Mouse (Mus musculus) heart, embryonic 12.5 days (tissue): Measurements from ENCODE around the gene Bcdin3d. TPM values are rescaled to one million over a fixed set of nuclear protein-coding genes. Genes with fewer than 3 reads are reported as not detected.

ENCODE experiments used
- ATAC-seq: fragments of 200-750 bp; cut with Nextera tagmentation; 2 replicates; pipeline ENCODE4 v1.8.0; 2017; ENCODE audit warnings: moderate TSS enrichment, moderate library complexity; ENCODE audit not compliant: insufficient number of reproducible peaks, low FRiP score
- H3K27ac ChIP-seq: fragments of 300-500 bp; sonication (generic); 2 replicates; pipeline ENCODE4 v1.5.1; 2016; ENCODE audit warnings: mild to moderate bottlenecking, moderate library complexity; ENCODE audit not compliant: poor library complexity, severe bottlenecking
- H3K27me3 ChIP-seq: fragments of 300-500 bp; sonication (generic); replicated peaks from 2 replicates; pipeline ENCODE4 v1.6.1; 2016; ENCODE audit warnings: mild to moderate bottlenecking, moderate library complexity
- H3K36me3 ChIP-seq: fragments of 300-500 bp; sonication (generic); 2 replicates; pipeline ENCODE4 v1.6.1; 2016; ENCODE audit warnings: mild to moderate bottlenecking, moderate library complexity
- H3K4me1 ChIP-seq: fragments of 300-500 bp; sonication (generic); replicated peaks from 2 replicates; pipeline ENCODE4 v1.6.1; 2016; ENCODE audit warnings: mild to moderate bottlenecking
- H3K4me2 ChIP-seq: fragments of 300-500 bp; sonication (generic); 2 replicates; pipeline ENCODE4 v1.6.1; 2016; ENCODE audit warnings: mild to moderate bottlenecking, moderate library complexity
- H3K4me3 ChIP-seq: fragments of 300-500 bp; sonication (generic); 2 replicates; pipeline ENCODE4 v1.5.1; 2016; ENCODE audit warnings: mild to moderate bottlenecking
- H3K9ac ChIP-seq: fragments of 300-500 bp; sonication (generic); 2 replicates; pipeline ENCODE4 v1.6.1; 2016; ENCODE audit warnings: mild to moderate bottlenecking, moderate library complexity
- H3K9me3 ChIP-seq: fragments of 300-500 bp; sonication (generic); replicated peaks from 2 replicates; pipeline ENCODE4 v1.6.1; 2016; ENCODE audit warnings: mild to moderate bottlenecking, moderate library complexity
- WGBS: fragments of 180-500 bp; shearing (Covaris S2); methylation state at CpG from one replicate; pipeline ENCODE4 v1.1.7; 2016; 5-methylcytosine and 5-hydroxymethylcytosine counted together
- polyA plus RNA-seq: library from polyadenylated mRNA; unstranded; fragments of >200 nt; fragmentation: Nextera tagmentation; extraction: Ambion mirVana; gene quantifications from 2 replicates; pipeline ENCODE4 v1.2.1, GENCODE M21; 2016

The Bcdin3d gene
- polyA plus RNA-seq, 1 experiment from 2014 or later, result 12.2 TPM

- H3K4me1 ChIP-seq, result peaks cover 18% of the 10 kb centered on the region
- no peak for ATAC-seq
- H3K27ac ChIP-seq, result no peak overlapping the region
- WGBS, result 85% methylated on average over 7 of the region's 7 CpGs
- no peak overlapping the region for H3K9ac ChIP-seq
- H3K4me3 ChIP-seq, result no peak overlapping the region
- H3K4me2 ChIP-seq, result no peak overlapping the region
- no peaks in the 10 kb centered on the region for H3K9me3 ChIP-seq
- no peaks in the 10 kb centered on the region for H3K27me3 ChIP-seq
- peaks cover 11% of the 10 kb centered on the region; the same call in 1 of the 2 replicates for H3K36me3 ChIP-seq
These were observed 1.6 kb downstream of the Bcdin3d start for GRCm38 (mm10) chr15:99472972-99473371.

GRCm38 (mm10) chr15:99471677-99472063 is 2.9 kb downstream of the Bcdin3d start:
- H3K27me3 ChIP-seq, result no peaks in the 10 kb centered on the region
- 75% methylated on average over 14 of the region's 14 CpGs for WGBS
- no peak overlapping the region for H3K4me2 ChIP-seq
- no peak overlapping the region for H3K27ac ChIP-seq
- peaks cover 11% of the 10 kb centered on the region; the same call in 1 of the 2 replicates for H3K36me3 ChIP-seq
- no peaks in the 10 kb centered on the region for H3K9me3 ChIP-seq
- no peak for ATAC-seq
- no peak overlapping the region for H3K4me3 ChIP-seq
- peaks cover 24% of the 10 kb centered on the region for H3K4me1 ChIP-seq
- no peak overlapping the region for H3K9ac ChIP-seq

GRCm38 (mm10) chr15:99470971-99471676 is 3.4 kb downstream of the Bcdin3d start:
- Histone ChIP-seq H3K27me3 (no peaks in the 10 kb centered on the region), H3K36me3 (peaks cover 11% of the 10 kb centered on the region; the same call in 1 of the 2 replicates), H3K27ac (no peak overlapping the region), H3K9me3 (no peaks in the 10 kb centered on the region), H3K9ac (no peak overlapping the region), H3K4me3 (no peak overlapping the region), H3K4me2 (peak overlapping the region; percentile 11; the same call in 1 of the 2 replicates), H3K4me1 (peaks cover 24% of the 10 kb centered on the region)
- WGBS, result 56% methylated on average over 17 of the region's 17 CpGs
- ATAC-seq, result no peak

GRCm38 (mm10) chr15:99470224-99470761 is 4.2 kb downstream of the Bcdin3d start:
- H3K4me2 ChIP-seq, result no peak overlapping the region
- peaks cover 24% of the 10 kb centered on the region for H3K4me1 ChIP-seq
- no peaks in the 10 kb centered on the region for H3K27me3 ChIP-seq
- no peak for ATAC-seq
- no peaks in the 10 kb centered on the region for H3K9me3 ChIP-seq
- 82% methylated on average over 31 of the region's 31 CpGs for WGBS
- no peak overlapping the region for H3K9ac ChIP-seq
- H3K27ac ChIP-seq, result no peak overlapping the region
- H3K4me3 ChIP-seq, result no peak overlapping the region
- H3K36me3 ChIP-seq, result peaks cover 11% of the 10 kb centered on the region; the same call in 1 of the 2 replicates

GRCm38 (mm10) chr15:99469736-99470135 is 4.8 kb downstream of the Bcdin3d start:
- Histone ChIP-seq H3K4me2 (no peak overlapping the region), H3K4me1 (peaks cover 24% of the 10 kb centered on the region), H3K27me3 (no peaks in the 10 kb centered on the region), H3K9ac (no peak overlapping the region), H3K36me3 (peaks cover 11% of the 10 kb centered on the region; the same call in 1 of the 2 replicates), H3K27ac (no peak overlapping the region), H3K4me3 (no peak overlapping the region), H3K9me3 (no peaks in the 10 kb centered on the region)
- no peak for ATAC-seq
- 78% methylated on average over 4 of the region's 4 CpGs for WGBS

GRCm38 (mm10) chr15:99469067-99469466 is 5.5 kb downstream of the Bcdin3d start:
- WGBS, result 38% methylated on average over 3 of the region's 3 CpGs

GRCm38 (mm10) chr15:99463194-99463593 is 11.3 kb downstream of the Bcdin3d start:
- WGBS, result 71% methylated on average over 13 of the region's 13 CpGs

More at GRCm38 (mm10) chr15:99469067-99469466, 5.5 kb downstream of the Bcdin3d start:
- Histone ChIP-seq H3K9me3 (no peaks in the 10 kb centered on the region), H3K4me3 (no peak overlapping the region), H3K9ac (no peak overlapping the region), H3K36me3 (peaks cover 11% of the 10 kb centered on the region; the same call in 1 of the 2 replicates), H3K4me1 (peaks cover 24% of the 10 kb centered on the region), H3K27ac (no peak overlapping the region), H3K27me3 (no peaks in the 10 kb centered on the region), H3K4me2 (no peak overlapping the region)
- ATAC-seq, result no peak

GRCm38 (mm10) chr15:99457606-99458401 is 16.7 kb downstream of the Bcdin3d start, which contains the start of gene Nckap5l:
TSS of gene Nckap5l (minus strand) at chr15:99457748.
- under 1% methylated on average over 45 of the region's 45 CpGs for WGBS
- peak; percentile 94 for ATAC-seq
- H3K9me3 ChIP-seq, result no peaks in the 10 kb centered on the region
- peak within 1 kb of the TSS; percentile 88 for H3K9ac ChIP-seq
- H3K27ac ChIP-seq, result peak within 1 kb of the TSS; percentile 92
- H3K4me2 ChIP-seq, result peak within 1 kb of the TSS; percentile 67
- H3K4me3 ChIP-seq, result peak within 1 kb of the TSS; percentile 91
- H3K36me3 ChIP-seq, result peaks cover 8% of the 10 kb centered on the region
- H3K27me3 ChIP-seq, result no peaks in the 10 kb centered on the region
- H3K4me1 ChIP-seq, result peaks cover 40% of the 10 kb centered on the region

More at GRCm38 (mm10) chr15:99463194-99463593, 11.3 kb downstream of the Bcdin3d start:
- Histone ChIP-seq H3K27ac (no peak overlapping the region), H3K27me3 (no peaks in the 10 kb centered on the region), H3K4me2 (no peak overlapping the region), H3K4me1 (peaks cover 14% of the 10 kb centered on the region), H3K36me3 (0 out of 2 replicates have a peak, but pooled peaks cover 4% of the 10 kb centered on the region), H3K4me3 (no peak overlapping the region), H3K9me3 (no peaks in the 10 kb centered on the region), H3K9ac (no peak overlapping the region)
- no peak for ATAC-seq

- ATAC-seq, result peak; percentile 74
- H3K27ac ChIP-seq, result peak overlapping the region; percentile 92
- no peaks in the 10 kb centered on the region for H3K27me3 ChIP-seq
- peak overlapping the region; percentile 88 for H3K9ac ChIP-seq
- peak overlapping the region; percentile 91 for H3K4me3 ChIP-seq
- H3K9me3 ChIP-seq, result no peaks in the 10 kb centered on the region
- H3K4me2 ChIP-seq, result peak overlapping the region; percentile 67
- H3K4me1 ChIP-seq, result peaks cover 46% of the 10 kb centered on the region
- H3K36me3 ChIP-seq, result peaks cover 10% of the 10 kb centered on the region
- WGBS, result under 1% methylated on average over 43 of the region's 43 CpGs
These were observed 17.4 kb downstream of the Bcdin3d start for GRCm38 (mm10) chr15:99456963-99457605.

GRCm38 (mm10) chr15:99456338-99456962 is 18.1 kb downstream of the Bcdin3d start:
- 14% methylated on average over 7 of the region's 7 CpGs for WGBS
- H3K27me3 ChIP-seq, result no peaks in the 10 kb centered on the region
- no peaks in the 10 kb centered on the region for H3K9me3 ChIP-seq
- peak overlapping the region; percentile 92 for H3K27ac ChIP-seq
- H3K9ac ChIP-seq, result peak overlapping the region; percentile 88
- H3K4me2 ChIP-seq, result peak overlapping the region; percentile 67
- H3K4me1 ChIP-seq, result peaks cover 52% of the 10 kb centered on the region
- no peak for ATAC-seq
- peaks cover 15% of the 10 kb centered on the region for H3K36me3 ChIP-seq
- H3K4me3 ChIP-seq, result peak overlapping the region; percentile 91
